Mouse (Mus musculus) MEL (cell line): ENCODE data around the gene Taf5.

ENCODE experiments used
- CHD1 ChIP-seq: IDR thresholded peaks from 2 replicates; pipeline ENCODE4 v1.6.1; 2012; ENCODE audit warnings: low read depth, mild to moderate bottlenecking, inconsistent platforms, low read length, improper control_type of control experiment
- CHD2 ChIP-seq: IDR thresholded peaks from 2 replicates; pipeline ENCODE4 v1.6.1; 2011; ENCODE audit warnings: low read length, improper control_type of control experiment
- CTCF ChIP-seq, 3 experiments: IDR thresholded peaks in 2 of 3; conservative IDR thresholded peaks in 1 of 3; 2 replicates each; pipeline ENCODE4 v1.5.1; 2011 to 2012; ENCODE audit warnings: low read length in 3 of 3, low read depth in 2 of 3, mild to moderate bottlenecking in 2 of 3, improper control_type of control experiment in 1 of 3, inconsistent platforms in 1 of 3, mixed read lengths in 1 of 3, moderate library complexity in 1 of 3; ENCODE audit not compliant: control insufficient read depth in 1 of 3, insufficient read depth in 1 of 3, poor library complexity in 1 of 3, severe bottlenecking in 1 of 3
- EP300 ChIP-seq, 2 experiments: IDR thresholded peaks; 2 replicates each; pipeline ENCODE4 v1.6.1; 2011; ENCODE audit warnings: improper control_type of control experiment in 2 of 2, low read length in 2 of 2, low read depth in 1 of 2, mild to moderate bottlenecking in 1 of 2
- POLR2A ChIP-seq, 2 experiments: IDR thresholded peaks; 2 replicates each; pipeline ENCODE4 v1.6.1; 2011 to 2012; ENCODE audit warnings: low read length in 2 of 2, mild to moderate bottlenecking in 2 of 2, control low read depth in 1 of 2, improper control_type of control experiment in 1 of 2, low read depth in 1 of 2, moderate library complexity in 1 of 2; ENCODE audit not compliant: control insufficient read depth in 1 of 2, insufficient read depth in 1 of 2, poor library complexity in 1 of 2
- TCF12 ChIP-seq: IDR thresholded peaks from 2 replicates; pipeline ENCODE4 v1.6.1; 2014; ENCODE audit warnings: low read depth, mild to moderate bottlenecking, inconsistent platforms, low read length, improper control_type of control experiment, moderate library complexity
- UBTF ChIP-seq: IDR thresholded peaks from 2 replicates; pipeline ENCODE4 v1.6.1; 2012; ENCODE audit warnings: low read depth, mild to moderate bottlenecking, inconsistent platforms, low read length, improper control_type of control experiment, moderate library complexity, borderline replicate concordance; ENCODE audit not compliant: insufficient read depth
- USF1 ChIP-seq: IDR thresholded peaks from 2 replicates; pipeline ENCODE4 v1.6.1; 2014; ENCODE audit warnings: low read depth, mild to moderate bottlenecking, inconsistent platforms, low read length, improper control_type of control experiment, moderate library complexity
- ZNF384 ChIP-seq: IDR thresholded peaks from 2 replicates; pipeline ENCODE4 v1.6.1; 2012; ENCODE audit warnings: low read depth, mild to moderate bottlenecking, inconsistent platforms, low read length, improper control_type of control experiment

DNA sequence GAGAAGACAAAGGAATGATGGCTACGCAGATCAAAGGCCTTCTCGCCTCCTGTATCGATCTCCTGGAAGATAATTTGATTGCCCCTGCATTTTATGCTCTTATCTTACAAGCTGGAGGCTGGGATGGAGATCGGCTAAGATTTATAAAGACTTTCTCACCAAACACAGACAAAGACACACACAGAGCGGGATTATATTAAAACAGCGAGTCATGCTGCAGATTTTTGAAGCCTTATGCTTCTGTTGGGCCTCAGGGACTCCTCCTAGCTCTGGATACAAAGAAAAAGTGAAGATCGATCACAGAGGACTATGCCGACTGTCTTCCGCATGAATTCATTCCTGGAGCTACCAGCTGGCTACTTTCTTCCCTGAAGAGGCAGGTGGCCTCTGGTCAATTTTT lies 37.8 kb upstream of the Taf5 start:
- TF ChIP-seq POLR2A (IDR thresholded peaks at IDR 0.05; ENCODE audit: control insufficient read depth in 1 of 2, insufficient read depth in 1 of 2, low read depth in 1 of 2, low read length in 2 of 2, poor library complexity in 1 of 2), result no peak
- no peak for TF ChIP-seq EP300 (IDR thresholded peaks at IDR 0.05; ENCODE audit: low read depth in 1 of 2, low read length in 2 of 2)
- TF ChIP-seq TCF12, result no peak
- TF ChIP-seq CTCF (IDR thresholded peaks at IDR 0.05 in 2 of 3, conservative IDR thresholded peaks at IDR 0.05 in 1 of 3; ENCODE audit: control insufficient read depth in 1 of 3, insufficient read depth in 1 of 3, low read depth in 2 of 3, low read length in 3 of 3, poor library complexity in 1 of 3, severe bottlenecking in 1 of 3), result no peak
- no peak for TF ChIP-seq USF1
- TF ChIP-seq ZNF384, result no peak
- TF ChIP-seq UBTF, result no peak
- no peak for TF ChIP-seq CHD1
- TF ChIP-seq CHD2, result no peak
